Mouse (Mus musculus): Measurements from ENCODE around the gene Gimap5.

DNA sequence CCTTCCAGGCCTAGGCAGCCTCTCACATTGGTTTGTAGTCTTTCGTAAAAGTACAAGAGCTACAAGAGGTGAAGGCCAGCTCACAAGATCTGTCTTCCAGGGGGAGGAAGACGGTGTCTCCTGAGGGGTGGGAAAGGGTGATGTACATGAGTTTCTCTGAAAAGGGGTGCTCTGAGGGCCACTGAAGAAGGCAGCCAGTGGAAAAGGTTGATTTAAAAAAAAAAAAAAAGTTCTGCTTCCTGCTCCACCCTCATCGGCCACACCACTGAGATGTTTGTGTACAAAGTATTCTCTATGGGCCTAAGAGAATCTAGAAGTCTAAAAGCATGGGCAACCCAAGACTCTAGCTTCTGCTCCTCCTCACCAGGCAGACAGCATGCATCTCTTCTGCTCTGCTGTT, 24.7 kb downstream of the Gimap5 start, which contains the start of gene Gimap3:
- TF ChIP-seq CTCF (IDR thresholded peaks at IDR 0.05; ENCODE audit: borderline replicate concordance, insufficient read depth, low read length), result no peak
- no peak for TF ChIP-seq POLR2A (IDR thresholded peaks at IDR 0.05; ENCODE audit: low read depth, low read length)
